Mouse (Mus musculus) G1E (cell line): ENCODE data around the gene Hnrnpr.

Experiments
- CTCF ChIP-seq: IDR thresholded peaks from 2 replicates; pipeline ENCODE4 v1.5.1; 2012; ENCODE audit warnings: low read depth, low read length, inconsistent platforms, mixed read lengths
- TAL1 ChIP-seq: conservative IDR thresholded peaks from 2 replicates; pipeline ENCODE4 v1.6.1; 2012; ENCODE audit warnings: low read depth, low read length, inconsistent platforms, mixed read lengths

DNA sequence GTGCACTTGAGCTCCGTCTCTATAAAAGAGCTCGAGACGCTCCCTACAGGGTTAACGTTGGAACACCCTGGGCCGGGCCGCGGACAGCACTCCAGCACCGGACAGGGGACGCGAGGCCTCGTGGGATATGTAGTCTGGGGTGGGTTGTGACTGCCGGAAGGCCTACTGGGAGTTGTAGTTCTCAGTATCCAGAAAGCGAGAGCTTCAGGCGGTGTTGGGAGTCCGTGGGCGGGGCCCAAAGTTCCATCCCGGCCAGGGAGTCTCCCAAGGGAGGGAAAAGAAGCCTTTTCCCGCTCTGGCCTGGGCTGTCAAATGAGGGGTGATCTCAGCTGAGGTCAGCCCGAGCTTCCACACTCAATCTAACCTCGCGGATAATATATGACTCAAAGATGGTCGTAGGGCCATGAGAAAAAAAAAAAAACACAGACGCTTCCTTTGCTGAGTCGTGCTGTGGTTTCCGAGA is 25.4 kb upstream of the Hnrnpr start:
- TF ChIP-seq CTCF: no peak
- TF ChIP-seq TAL1: no peak
